Mouse (Mus musculus) small intestine, adult 10 weeks (tissue): ENCODE measurements around the gene Cdk5rap1. TPM values are rescaled to one million over a fixed set of nuclear protein-coding genes. Genes with fewer than 3 reads are reported as not detected.

ENCODE experiments used
- polyA plus RNA-seq: library from polyadenylated mRNA; stranded (reverse); fragments of 350-450 nt; fragmentation: Illumina TruSeq; extraction: RNeasy Lipid Tissue Mini Kit (QIAGEN cat#74804); gene quantifications from one replicate; pipeline ENCODE4 v1.2.3, GENCODE M21; 2014; ENCODE audit warnings: low replicate concordance

Gene Cdk5rap1
- 9.1 TPM for polyA plus RNA-seq

GRCm38 (mm10) chr2:154372842-154373500, at the start of gene Cdk5rap1:
Gene Cdk5rap1 (minus strand): TSS chr2:154373010.

GRCm38 (mm10) chr2:154407643-154408445, 35.0 kb upstream of the Cdk5rap1 start, which contains the start of gene Snta1:
Gene Snta1 (minus strand): TSS chr2:154408099.

GRCm38 (mm10) chr2:154306927-154307326, 65.9 kb downstream of the Cdk5rap1 start, which contains the start of gene Bpifb9b:
Gene Bpifb9b (plus strand): TSS chr2:154307227.

Other genes starting within 250 kb of the Cdk5rap1 start
- gene Bpifa3, start 242.7 kb downstream of the Cdk5rap1 start, polyA plus RNA-seq = not detected
- not detected for gene Bpifa1, start 230.1 kb downstream of the Cdk5rap1 start, polyA plus RNA-seq
- gene Bpifa5, start 210.4 kb downstream of the Cdk5rap1 start, polyA plus RNA-seq = not detected
- gene Bpifb1, start 182.2 kb downstream of the Cdk5rap1 start, polyA plus RNA-seq = not detected
- not detected for gene Bpifb5, start 149.3 kb downstream of the Cdk5rap1 start, polyA plus RNA-seq
- gene Bpifb9a, start 115.2 kb downstream of the Cdk5rap1 start, polyA plus RNA-seq = not detected
- gene Bpifb9b, start 65.8 kb downstream of the Cdk5rap1 start, polyA plus RNA-seq = not detected
- not detected for gene Snta1, start 35.1 kb upstream of the Cdk5rap1 start, polyA plus RNA-seq
- 9.2 TPM for gene Cbfa2t2, start 63.5 kb upstream of the Cdk5rap1 start, polyA plus RNA-seq
- not detected for gene 1700003F12Rik, start 174.1 kb upstream of the Cdk5rap1 start, polyA plus RNA-seq
- gene Actl10, start 178.8 kb upstream of the Cdk5rap1 start, polyA plus RNA-seq = not detected
- not detected for gene Necab3, start 185.9 kb upstream of the Cdk5rap1 start, polyA plus RNA-seq
- not detected for gene E2f1, start 196.9 kb upstream of the Cdk5rap1 start, polyA plus RNA-seq
- gene Pxmp4, start 230.7 kb upstream of the Cdk5rap1 start, polyA plus RNA-seq = 8.1 TPM
- gene Zfp341, start 240.3 kb upstream of the Cdk5rap1 start, polyA plus RNA-seq = not detected
- not detected for gene 4930519P11Rik, start 240.4 kb upstream of the Cdk5rap1 start, polyA plus RNA-seq